Mouse (Mus musculus) small intestine, adult 2 months (tissue): ENCODE measurements around the gene Rsu1.
"Not testable (repeated sequence)": the region's sequence is repeated elsewhere in the genome, so short reads cannot be mapped to it uniquely, and the experiment has no call there.

Experiments
- CTCF ChIP-seq: fragments of 200-500 bp; IDR thresholded peaks from 2 replicates; pipeline ENCODE4 v1.5.1; 2012; ENCODE audit warnings: low read depth, mild to moderate bottlenecking, control low read depth, inconsistent platforms, low read length, moderate library complexity, mixed read lengths; ENCODE audit not compliant: insufficient replicate concordance, insufficient read length; ENCODE audit errors: extremely low read depth
- POLR2A ChIP-seq: fragments of 200-500 bp; IDR thresholded peaks from 2 replicates; pipeline ENCODE4 v1.6.1; 2012; ENCODE audit warnings: low read depth, mild to moderate bottlenecking, control low read depth, inconsistent platforms, low read length, moderate library complexity

GRCm38 (mm10) chr2:13181899-13182298, 89.3 kb downstream of the Rsu1 start:
- TF ChIP-seq CTCF, POLR2A: not testable (repeated sequence)
